Mouse (Mus musculus) liver, embryonic 14.5 days (tissue): ENCODE results near the gene Adm2.

ENCODE experiments used
- CTCF ChIP-seq: IDR thresholded peaks from 2 replicates; pipeline ENCODE4 v1.5.1; 2016; ENCODE audit warnings: antibody characterized with exemption, low read depth, control low read depth
- EP300 ChIP-seq: IDR thresholded peaks from 2 replicates; pipeline ENCODE4 v1.6.1; 2016; ENCODE audit warnings: antibody characterized with exemption, low read depth

- TF ChIP-seq CTCF (no peak), EP300 (no peak)
Observed at GRCm38 (mm10) chr15:89313359-89313758, 9.2 kb upstream of the Adm2 start.
